In genomic region chr13:10044084-10044483, GRCm38 (mm10) we compare ENCODE assay signal across 18 mouse cellular contexts.
A peak's percentile ranks its signal among the peaks of the same experiment; 100 is the strongest.
DNase-seq lines count a peak whose midpoint lies in the region; ATAC-seq lines count a peak whose summit lies in the region.
"Had no signal": no experiment of that assay in that cellular context is flagged by ENCODE, and none has a peak within 500 bp of the region (broad histone marks: within the 10 kb centered on the region; RNA-seq: fewer than 3 reads in every experiment).

No protein-coding gene starts in this region.

- no peaks in the 10 kb centered on the region for H3K4me1 ChIP-seq in hindbrain, embryonic 16.5 days (ENCODE audit: control insufficient read depth, insufficient read depth, low read depth, low read length)
- H3K4me1 ChIP-seq: embryonic facial prominence, embryonic 10.5 days; hindbrain, embryonic 13.5 days; limb, embryonic 12.5 days; liver, embryonic 15.5 days had no signal

- H3K27ac ChIP-seq in hindbrain, embryonic 16.5 days (ENCODE audit: low read depth, low read length): no peak overlapping the region
- H3K27ac ChIP-seq: embryonic facial prominence, embryonic 10.5 days; gastrocnemius, adult 2 months; heart, adult 2 months; hindbrain, embryonic 13.5 days; limb, embryonic 12.5 days; liver, embryonic 15.5 days had no signal

- WGBS in hindbrain, embryonic 16.5 days: 72% methylated on average over 4 of the region's 4 CpGs

- H3K36me3 ChIP-seq in hindbrain, embryonic 16.5 days (ENCODE audit: control insufficient read depth, insufficient read depth, low read length): no peaks in the 10 kb centered on the region
- H3K36me3 ChIP-seq: embryonic facial prominence, embryonic 10.5 days; hindbrain, embryonic 13.5 days; limb, embryonic 12.5 days; liver, embryonic 15.5 days had no signal

- no peaks in the 10 kb centered on the region for H3K9me3 ChIP-seq in hindbrain, embryonic 16.5 days (ENCODE audit: control insufficient read depth, low read length)
- H3K9me3 ChIP-seq: embryonic facial prominence, embryonic 10.5 days; hindbrain, embryonic 13.5 days; limb, embryonic 12.5 days; liver, embryonic 15.5 days had no signal

- H3K27me3 ChIP-seq in hindbrain, embryonic 16.5 days (replicated peaks; ENCODE audit: control insufficient read depth, insufficient read depth, low read length): no peaks in the 10 kb centered on the region
- H3K27me3 ChIP-seq: hindbrain, embryonic 13.5 days; limb, embryonic 12.5 days; liver, embryonic 15.5 days had no signal

- peak; percentile 19 for DNase-seq in adrenal gland, adult 2 months
- no peak for DNase-seq in adrenal gland, postnatal 4 days (ENCODE audit: low spot score in 2 of 2)
- DNase-seq in CD4-positive helper T cell, adult 2 months (ENCODE audit: low read depth, low spot score): peak; percentile 21
- DNase-seq in induced T-regulatory cell, adult 2 months (ENCODE audit: low read depth): peak; percentile 14
- DNase-seq in kidney, postnatal 10 days: peak; percentile 42
- DNase-seq in yolk sac, embryonic 10.5 days (ENCODE audit: low spot score): no peak
- no peak for DNase-seq in spleen, postnatal 14 days (ENCODE audit: low spot score in 2 of 2)
- DNase-seq: cerebellum, postnatal 10 days; gastrocnemius, adult 2 months; heart, adult 2 months; lung, postnatal 14 days; retina, postnatal 1 day had no signal

- no peak for ATAC-seq in hindbrain, embryonic 16.5 days
- ATAC-seq: forebrain, embryonic 16.5 days had no signal

- no peak overlapping the region for H3K9ac ChIP-seq in hindbrain, embryonic 16.5 days (ENCODE audit: low read depth, low read length)
- H3K9ac ChIP-seq: hindbrain, embryonic 13.5 days; limb, embryonic 12.5 days; liver, embryonic 15.5 days had no signal

- H3K4me2 ChIP-seq in hindbrain, embryonic 16.5 days (ENCODE audit: low read length): no peak overlapping the region
- H3K4me2 ChIP-seq: hindbrain, embryonic 13.5 days; limb, embryonic 12.5 days; liver, embryonic 15.5 days had no signal

- H3K4me3 ChIP-seq in hindbrain, embryonic 16.5 days (ENCODE audit: low read length): no peak overlapping the region
- H3K4me3 ChIP-seq: embryonic facial prominence, embryonic 10.5 days; gastrocnemius, adult 2 months; heart, adult 2 months; hindbrain, embryonic 13.5 days; limb, embryonic 12.5 days; liver, embryonic 15.5 days had no signal

Comparison
In these comparisons a context has a peak if more than half of its experiments do, and no peak if none do; other contexts are left out.
1. DNase-seq: peak in adrenal gland, adult 2 months (single experiment), CD4-positive helper T cell, adult 2 months (single experiment), induced T-regulatory cell, adult 2 months (single experiment) and kidney, postnatal 10 days (single experiment); none in adrenal gland, postnatal 4 days (0 of 2), yolk sac, embryonic 10.5 days (single experiment) and spleen, postnatal 14 days (0 of 2).